Mouse (Mus musculus): ENCODE data around the gene Rnf208.

DNA sequence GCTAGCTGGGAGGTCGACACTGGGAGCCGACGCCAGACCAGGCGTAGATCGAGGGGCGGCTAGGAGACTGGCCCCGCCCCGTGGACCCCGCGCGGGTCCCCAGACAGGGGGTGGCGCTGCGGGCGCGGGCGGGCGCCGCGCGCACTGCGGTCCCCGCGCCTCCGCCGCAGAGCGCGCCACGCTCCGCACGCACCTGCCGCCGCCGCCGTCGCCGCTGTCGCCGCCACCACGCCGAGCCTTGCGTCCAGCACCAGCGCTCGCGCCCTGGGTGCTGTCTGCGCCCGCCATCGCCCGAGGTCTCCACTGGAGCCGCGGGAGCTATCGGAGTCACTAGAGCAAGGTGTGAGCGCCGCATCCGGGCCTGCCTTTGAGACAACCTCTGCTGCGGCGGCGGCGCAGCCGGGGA is at the start of gene Rnf208, which contains the start of gene Cysrt1:
- TF ChIP-seq CTCF (conservative IDR thresholded peaks at IDR 0.05; ENCODE audit: insufficient read depth, insufficient read length, low read depth, low read length) (no peak), POLR2A (IDR thresholded peaks at IDR 0.05; ENCODE audit: low read depth, low read length) (no peak)

Measured in kidney, adult 2 months (tissue).